ENCODE assay signal across 22 mouse cellular contexts in the genomic region with DNA sequence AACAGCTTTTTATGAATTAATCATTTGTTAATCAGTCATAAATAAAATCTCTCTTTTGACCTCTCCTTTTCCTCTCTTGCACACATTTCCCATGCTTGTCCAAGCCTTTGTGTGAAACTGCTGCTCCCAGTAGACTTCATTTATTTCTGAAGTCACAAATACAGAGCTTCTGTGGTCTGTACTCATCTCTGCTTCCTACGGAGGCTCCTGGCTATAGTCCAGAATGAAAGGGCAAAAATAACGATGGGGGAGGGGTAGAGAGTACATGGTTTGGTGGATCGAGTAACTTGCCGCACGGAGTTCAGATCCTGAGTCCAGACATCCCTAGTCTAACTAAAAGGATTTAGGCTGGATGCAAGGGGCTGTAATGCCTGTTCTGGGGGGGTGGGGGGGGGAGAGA. TPM values are rescaled to one million over a fixed set of nuclear protein-coding genes. Genes with fewer than 3 reads are reported as not detected.
DNase-seq lines count a peak whose midpoint lies in the region; ATAC-seq and TF ChIP-seq lines count a peak whose summit lies in the region.
"Had no signal": no experiment of that assay in that cellular context is flagged by ENCODE, and none has a peak within 500 bp of the region (broad histone marks: within the 10 kb centered on the region; RNA-seq: fewer than 3 reads in every experiment).

No protein-coding gene starts in this region.

- TF ChIP-seq POLR2A in kidney, adult 2 months (IDR thresholded peaks at IDR 0.05; ENCODE audit: low read depth, low read length), result no peak

- H3K4me1 ChIP-seq in kidney, adult 2 months (ENCODE audit: control insufficient read depth, insufficient read depth, low read length), result no peaks in the 10 kb centered on the region

- WGBS in kidney, adult 2 months, result 12% methylated on average over 5 of the region's 5 CpGs

- DNase-seq in kidney, postnatal 14 days, result peak; percentile 6
- no peak for DNase-seq in kidney, adult 2 months
- DNase-seq in 416B (ENCODE audit: low read depth) (peak; percentile 17), MN1 (ENCODE audit: low spot score) (peak; percentile 77)
- DNase-seq in embryo, embryonic 9.5 days (ENCODE audit: extremely low spot score), result peak; percentile 4
- DNase-seq in cerebellum, adult 9-11 months, result no peak
- DNase-seq: adrenal gland, postnatal 14 days; cerebellum, postnatal 25 days; gastrocnemius, postnatal 36 days; kidney, adult 11 months; kidney, postnatal 36 days; lung, adult 2 months; thymus, adult 18-20 months; thymus, postnatal 4 days had no signal

- ATAC-seq in erythroid progenitor cell, adult 5-6 weeks (replicated peaks; ENCODE audit: low FRiP score, poor library complexity, severe bottlenecking), result no peak
- ATAC-seq: liver, embryonic 12.5 days; midbrain, embryonic 16.5 days had no signal

- H3K4me3 ChIP-seq in kidney, adult 2 months (ENCODE audit: insufficient read depth, low read depth, low read length), result no peak overlapping the region
- H3K4me3 ChIP-seq: embryonic facial prominence, embryonic 10.5 days; forebrain, embryonic 10.5 days; hindbrain, embryonic 13.5 days; limb, embryonic 13.5 days; liver, embryonic 12.5 days had no signal

- no peak overlapping the region for H3K27ac ChIP-seq in kidney, adult 2 months (ENCODE audit: insufficient read depth, low read depth, low read length)
- H3K27ac ChIP-seq: embryonic facial prominence, embryonic 10.5 days; forebrain, embryonic 10.5 days; hindbrain, embryonic 13.5 days; limb, embryonic 13.5 days; liver, embryonic 12.5 days had no signal

- no peaks in the 10 kb centered on the region for H3K36me3 ChIP-seq in kidney, adult 2 months (ENCODE audit: control insufficient read depth, insufficient read depth, low read length)
- H3K36me3 ChIP-seq: embryonic facial prominence, embryonic 10.5 days; forebrain, embryonic 10.5 days; hindbrain, embryonic 13.5 days; limb, embryonic 13.5 days; liver, embryonic 12.5 days had no signal

- H3K27me3 ChIP-seq in kidney, adult 2 months (replicated peaks; ENCODE audit: control insufficient read depth, insufficient read depth, low read length), result no peaks in the 10 kb centered on the region

- no peak for TF ChIP-seq CTCF in kidney, adult 2 months (conservative IDR thresholded peaks at IDR 0.05; ENCODE audit: insufficient read depth, insufficient read length, low read depth, low read length)

RNA-seq across cellular contexts. Expression of a gene that starts 3.1 kb away (rescaled TPM):
- 0.39 and 0.50 TPM in 2 replicates for polyA plus RNA-seq in kidney, adult 2 months (2012; rRNA removed)
- not detected in 2 replicates for total RNA-seq in erythroid progenitor cell, adult 5-6 weeks (2015; ENCODE audit: low replicate concordance)
- total RNA-seq in erythroid progenitor cell, adult 5-6 weeks (2017; ENCODE audit: low replicate concordance), result not detected in 2 replicates
- total RNA-seq: megakaryocyte, adult 5-6 weeks had no signal

Comparison
In these comparisons a context has a peak if more than half of its experiments do, and no peak if none do; other contexts are left out.
1. DNase-seq: peak in kidney, postnatal 14 days (single experiment), 416B (single experiment), MN1 (single experiment) and embryo, embryonic 9.5 days (single experiment); none in kidney, adult 2 months (single experiment) and cerebellum, adult 9-11 months (single experiment).